ENCODE assay signal across 11 mouse cellular contexts in the genomic region with DNA sequence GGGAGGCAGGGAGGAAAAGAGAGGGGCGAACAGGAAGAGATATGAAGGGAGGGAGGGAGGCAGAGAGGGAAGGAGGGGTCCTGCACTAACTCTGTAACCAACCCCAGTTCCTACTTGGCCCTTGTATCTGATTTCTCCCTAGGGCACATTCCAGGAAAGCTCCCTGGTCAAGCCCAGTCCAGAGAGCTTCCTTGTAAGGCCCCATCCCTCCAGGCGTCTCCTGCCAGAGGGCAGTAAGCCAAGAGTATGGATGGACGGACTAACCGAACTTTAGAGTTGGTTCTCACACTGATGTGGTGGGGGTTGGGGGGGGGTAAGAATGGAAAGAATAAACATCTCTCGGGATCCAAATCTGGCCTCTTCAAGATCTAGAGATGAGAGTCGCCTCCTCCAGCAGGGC. TPM values are rescaled to one million over a fixed set of nuclear protein-coding genes. Genes with fewer than 3 reads are reported as not detected.
DNase-seq lines count a peak whose midpoint lies in the region.
"Had no signal": no experiment of that assay in that cellular context is flagged by ENCODE, and none has a peak within 500 bp of the region (broad histone marks: within the 10 kb centered on the region; RNA-seq: fewer than 3 reads in every experiment).

No protein-coding gene starts in this region.

- H3K4me1 ChIP-seq in heart, embryonic 10.5 days: peaks cover 33% of the 10 kb centered on the region

- WGBS in heart, embryonic 10.5 days: 48% methylated on average over 6 of the region's 6 CpGs

- H3K9me3 ChIP-seq in heart, embryonic 10.5 days: no peaks in the 10 kb centered on the region
- H3K9me3 ChIP-seq: embryonic facial prominence, embryonic 13.5 days; hindbrain, embryonic 10.5 days; megakaryocyte, embryonic 14.5 days had no signal

- intact Hi-C loops in heart, postnatal 25 days (cut with DNase I): no loop called here
- intact Hi-C loops in left cerebral cortex, postnatal 25 days (cut with DNase I): no loop called here

- H3K4me3 ChIP-seq in heart, embryonic 10.5 days: no peak overlapping the region
- H3K4me3 ChIP-seq: embryonic facial prominence, embryonic 13.5 days; hindbrain, embryonic 10.5 days had no signal

- H3K27ac ChIP-seq in heart, embryonic 10.5 days: peak overlapping the region; percentile 16; the same call in 1 of the 2 replicates
- H3K27ac ChIP-seq: embryonic facial prominence, embryonic 13.5 days had no signal

- peaks cover 52% of the 10 kb centered on the region for H3K27me3 ChIP-seq in heart, embryonic 10.5 days (ENCODE audit: insufficient read depth, poor library complexity, severe bottlenecking)

- no peak for DNase-seq in heart, embryonic 10.5 days (ENCODE audit: low spot score)
- no peak for DNase-seq in heart, postnatal 25 days (ENCODE audit: low spot score)
- DNase-seq in adrenal gland, postnatal 25 days: peak; percentile 22
- DNase-seq in kidney, adult 11 months: peak; percentile 67
- DNase-seq in lung, postnatal 14 days: peak; percentile 34
- DNase-seq in cerebellum, adult 9-10 months: no peak
- no peak for DNase-seq in left cerebral cortex, postnatal 25 days (ENCODE audit: low spot score in 2 of 2)
- DNase-seq in retina, postnatal 1 day: no peak

- no peaks in the 10 kb centered on the region for H3K36me3 ChIP-seq in heart, embryonic 10.5 days
- H3K36me3 ChIP-seq: embryonic facial prominence, embryonic 13.5 days; hindbrain, embryonic 10.5 days had no signal

RNA-seq across cellular contexts. Expression of a gene that starts 29.7 kb away (rescaled TPM):
- 25.1 and 35.2 TPM in 2 replicates for polyA plus RNA-seq in heart, embryonic 10.5 days (2016; fragmentation: Nextera tagmentation; extraction: Ambion mirVana)
- total RNA-seq in heart, postnatal 25 days (2021): 10 to 100 TPM; 24.0 to 27.4 TPM
- total RNA-seq in adrenal gland, postnatal 25 days (2021): 32.5 and 34.2 TPM in 2 replicates
- 10 to 100 TPM; 13.8 to 16.1 TPM for total RNA-seq in left cerebral cortex, postnatal 25 days (2021)

Comparison
In these comparisons a context has a peak if more than half of its experiments do, and no peak if none do; other contexts are left out.
1. DNase-seq: peak in adrenal gland, postnatal 25 days (single experiment), kidney, adult 11 months (single experiment) and lung, postnatal 14 days (single experiment); none in heart, embryonic 10.5 days (single experiment), heart, postnatal 25 days (single experiment), cerebellum, adult 9-10 months (single experiment), left cerebral cortex, postnatal 25 days (0 of 2) and retina, postnatal 1 day (single experiment).